Mouse (Mus musculus) heart, adult 18-20 months (tissue): ENCODE results near the gene Timm29. TPM values are rescaled to one million over a fixed set of nuclear protein-coding genes. Genes with fewer than 3 reads are reported as not detected.

Experiments used
- DNase-seq, 2 experiments: peaks; one replicate each; pipeline ENCODE4 v3.0.0; 2021 to 2022; ENCODE audit warnings: mixed read lengths in 1 of 2
- microRNA-seq, 2 experiments: library from miRNA; unstranded; fragments of <30 nt; microRNA quantifications; one replicate each; pipeline ENCODE4 v1.2.0; 2022
- total RNA-seq, 2 experiments: library from RNA; stranded (reverse); gene quantifications; 2 replicates each; pipeline ENCODE4 v1.2.3; 2021

Gene Timm29
- total RNA-seq, 2 experiments from 2014 or later = 62.0 to 62.2 TPM

GRCm38 (mm10) chr9:21616232-21616781, 23.8 kb downstream of the Timm29 start:
- DNase-seq = peak; percentile 92 to 93

- DNase-seq = peak in 1 of 2 experiments; percentile 39
Measured at GRCm38 (mm10) chr9:21617066-21617465, 24.5 kb downstream of the Timm29 start.

GRCm38 (mm10) chr9:21620229-21620628, 27.7 kb downstream of the Timm29 start:
- no peak for DNase-seq

- no peak for DNase-seq
Measured at GRCm38 (mm10) chr9:21622676-21623075, 30.2 kb downstream of the Timm29 start.

- no peak for DNase-seq
Measured at GRCm38 (mm10) chr9:21625342-21626339, 33.1 kb downstream of the Timm29 start.

GRCm38 (mm10) chr9:21626571-21626970, 34.0 kb downstream of the Timm29 start:
- no peak for DNase-seq

GRCm38 (mm10) chr9:21627145-21627795, 34.7 kb downstream of the Timm29 start:
- no peak for DNase-seq

GRCm38 (mm10) chr9:21630673-21631072, 38.2 kb downstream of the Timm29 start:
- peak; percentile 31 to 61 for DNase-seq

GRCm38 (mm10) chr9:21633106-21633505, 40.6 kb downstream of the Timm29 start:
- DNase-seq = no peak

GRCm38 (mm10) chr9:21635639-21636038, 43.1 kb downstream of the Timm29 start:
- DNase-seq = no peak

GRCm38 (mm10) chr9:21639031-21639430, 46.5 kb downstream of the Timm29 start:
- no peak for DNase-seq

Small RNAs within 50 kb of the gene (microRNA-seq; reads per million reads assigned to microRNA genes)
- 0 reads per million in 2 experiments for gene Mir1946b

Other genes with a start within 250 kb of the Timm29 start
- gene Ilf3, start 224.9 kb upstream of the Timm29 start, total RNA-seq = 10 to 100 TPM; 25.2 to 28.5 TPM
- gene Qtrt1, start 180.9 kb upstream of the Timm29 start, total RNA-seq = 10 to 100 TPM in 1 of 2 experiments, 1 to 10 TPM in 1; 7.7 to 11.3 TPM
- 10 to 100 TPM; 58.1 to 65.1 TPM for gene Dnm2, start 167.8 kb upstream of the Timm29 start, total RNA-seq
- 10 to 100 TPM; 45.3 to 50.9 TPM for gene Tmed1, start 82.5 kb upstream of the Timm29 start, total RNA-seq
- gene AB124611, start 66.5 kb upstream of the Timm29 start, total RNA-seq = 1 to 10 TPM; 1.2 to 2.9 TPM
- gene Carm1, start 45.8 kb upstream of the Timm29 start, total RNA-seq = 10 to 100 TPM; 57.7 to 61.2 TPM
- 1 to 10 TPM; 4.8 to 7.6 TPM for gene Yipf2, start 106 bp downstream of the Timm29 start, total RNA-seq
- gene Smarca4, start 23.4 kb downstream of the Timm29 start, total RNA-seq = 10 to 100 TPM; 45.7 to 50.8 TPM
- gene Ldlr, start 130.8 kb downstream of the Timm29 start, total RNA-seq = 1 to 10 TPM; 1.9 to 2.4 TPM
- 1 to 10 TPM; 4.7 to 6.4 TPM for gene Spc24, start 167.6 kb downstream of the Timm29 start, total RNA-seq
- 10 to 100 TPM; 58.1 to 60.8 TPM for gene Kank2, start 206.0 kb downstream of the Timm29 start, total RNA-seq
- gene Angptl8, start 242.8 kb downstream of the Timm29 start, total RNA-seq = under 1 TPM in 1 of 2 experiments, not detected in 1; 0.69 TPM